Mouse (Mus musculus) ES-Bruce4 (cell line): ENCODE measurements around the gene Msh6. TPM values are rescaled to one million over a fixed set of nuclear protein-coding genes. Genes with fewer than 3 reads are reported as not detected.
A peak's percentile ranks its signal among the peaks of the same experiment; 100 is the strongest.
"Not testable (repeated sequence)": the region's sequence is repeated elsewhere in the genome, so short reads cannot be mapped to it uniquely, and the experiment has no call there.

Experiments
- H3K27ac ChIP-seq: 2 replicates; pipeline ENCODE4 v1.5.1; 2012; ENCODE audit warnings: low read length, inconsistent platforms; ENCODE audit not compliant: insufficient read depth
- H3K27me3 ChIP-seq: 2 replicates; pipeline ENCODE4 v1.6.1; 2012; ENCODE audit warnings: mild to moderate bottlenecking, low read length, inconsistent platforms; ENCODE audit not compliant: control insufficient read depth, poor library complexity, insufficient read depth, severe bottlenecking
- H3K36me3 ChIP-seq: 2 replicates; pipeline ENCODE4 v1.6.1; 2012; ENCODE audit warnings: inconsistent platforms, mild to moderate bottlenecking, low read length, moderate library complexity; ENCODE audit not compliant: control insufficient read depth, poor library complexity, insufficient read depth, severe bottlenecking
- H3K4me1 ChIP-seq: one replicate; pipeline ENCODE4 v1.8.1; 2011; ENCODE audit warnings: low read length; ENCODE audit not compliant: control insufficient read depth, insufficient read depth
- H3K4me3 ChIP-seq: 2 replicates; pipeline ENCODE4 v1.5.1; 2011; ENCODE audit warnings: low read depth, mild to moderate bottlenecking, low read length
- H3K9ac ChIP-seq: 2 replicates; pipeline ENCODE4 v1.6.1; 2012; ENCODE audit warnings: low read depth, mild to moderate bottlenecking, inconsistent platforms; ENCODE audit not compliant: poor library complexity, severe bottlenecking
- H3K9me3 ChIP-seq: replicated peaks from 2 replicates; pipeline ENCODE4 v1.6.1; 2012; ENCODE audit warnings: mild to moderate bottlenecking, low read length, inconsistent platforms; ENCODE audit not compliant: control insufficient read depth, poor library complexity, insufficient read depth, severe bottlenecking
- CTCF ChIP-seq: IDR thresholded peaks from one replicate; pipeline ENCODE4 v1.8.1; 2011; ENCODE audit warnings: low read depth, low read length
- EP300 ChIP-seq: IDR thresholded peaks from 2 replicates; pipeline ENCODE4 v1.6.1; 2011; ENCODE audit warnings: low read depth, low read length; ENCODE audit not compliant: insufficient read depth
- POLR2A ChIP-seq: IDR thresholded peaks from one replicate; pipeline ENCODE4 v1.8.1; 2011; ENCODE audit warnings: low read length; ENCODE audit not compliant: insufficient read depth
- polyA plus RNA-seq: library from polyadenylated mRNA; stranded (reverse); fragments of >200 nt; gene quantifications from 2 replicates; pipeline ENCODE4 v1.2.4, GENCODE M21; 2011; ENCODE audit warnings: low read depth; ENCODE audit not compliant: missing spikeins, insufficient read depth, insufficient read length

The Msh6 gene
- polyA plus RNA-seq: 421 and 452 TPM in 2 replicates

GRCm38 (mm10) chr17:87974629-87975228 is at the start of gene Msh6:
TSS of gene Msh6 (plus strand) at chr17:87975062.
- peaks cover 4% of the 10 kb centered on the region for H3K4me1 ChIP-seq
- TF ChIP-seq EP300 (no peak; the same call in 1 of the 2 replicates), POLR2A (peak; percentile 92), CTCF (no peak)
- no peaks in the 10 kb centered on the region for H3K27me3 ChIP-seq
- H3K9me3 ChIP-seq: no peaks in the 10 kb centered on the region
- H3K9ac ChIP-seq: peak within 1 kb of the TSS; percentile 96
- peaks cover 31% of the 10 kb centered on the region for H3K36me3 ChIP-seq
- peak within 1 kb of the TSS; percentile 99 for H3K27ac ChIP-seq
- H3K4me3 ChIP-seq: peak within 1 kb of the TSS; percentile 88

- Histone ChIP-seq H3K9me3 (no peaks in the 10 kb centered on the region; the same call in 1 of the 2 replicates), H3K36me3 (no peaks in the 10 kb centered on the region), H3K27me3 (no peaks in the 10 kb centered on the region), H3K9ac (no peak overlapping the region), H3K27ac (peak overlapping the region; percentile 76), H3K4me1 (peaks cover 12% of the 10 kb centered on the region), H3K4me3 (peak overlapping the region; percentile 5; the same call in 1 of the 2 replicates)
- TF ChIP-seq EP300 (peak; percentile 85; the same call in 1 of the 2 replicates), CTCF (no peak)
Measured at GRCm38 (mm10) chr17:87934326-87934725, 40.5 kb upstream of the Msh6 start.

GRCm38 (mm10) chr17:87934736-87935135 is 40.1 kb upstream of the Msh6 start:
- peak overlapping the region; percentile 5; the same call in 1 of the 2 replicates for H3K4me3 ChIP-seq
- H3K9me3 ChIP-seq: no peaks in the 10 kb centered on the region; the same call in 1 of the 2 replicates
- H3K36me3 ChIP-seq: no peaks in the 10 kb centered on the region
- TF ChIP-seq POLR2A (no peak), EP300 (no peak), CTCF (no peak)
- no peaks in the 10 kb centered on the region for H3K27me3 ChIP-seq
- peak overlapping the region; percentile 76 for H3K27ac ChIP-seq
- H3K4me1 ChIP-seq: peaks cover 12% of the 10 kb centered on the region
- H3K9ac ChIP-seq: no peak overlapping the region

GRCm38 (mm10) chr17:87936156-87936555 is 38.7 kb upstream of the Msh6 start:
- no peaks in the 10 kb centered on the region for H3K27me3 ChIP-seq

GRCm38 (mm10) chr17:87948965-87949584 is 25.8 kb upstream of the Msh6 start:
- H3K9ac ChIP-seq: no peak overlapping the region
- peaks cover 3% of the 10 kb centered on the region; the same call in 1 of the 2 replicates for H3K9me3 ChIP-seq
- no peaks in the 10 kb centered on the region for H3K27me3 ChIP-seq
- no peak overlapping the region for H3K4me3 ChIP-seq
- peaks cover 2% of the 10 kb centered on the region for H3K4me1 ChIP-seq
- H3K27ac ChIP-seq: no peak overlapping the region
- no peaks in the 10 kb centered on the region for H3K36me3 ChIP-seq
- TF ChIP-seq POLR2A (no peak), CTCF (peak; percentile 98), EP300 (peak; percentile 37; the same call in 1 of the 2 replicates)

More at GRCm38 (mm10) chr17:87936156-87936555, 38.7 kb upstream of the Msh6 start:
- TF ChIP-seq EP300 (no peak), CTCF (no peak), POLR2A (no peak)
- Histone ChIP-seq H3K27ac (no peak overlapping the region), H3K4me1 (peaks cover 12% of the 10 kb centered on the region), H3K36me3 (no peaks in the 10 kb centered on the region), H3K9me3 (no peaks in the 10 kb centered on the region; the same call in 1 of the 2 replicates), H3K4me3 (no peak overlapping the region), H3K9ac (no peak overlapping the region)

GRCm38 (mm10) chr17:87954618-87955124 is 20.2 kb upstream of the Msh6 start:
- H3K9me3 ChIP-seq, H3K4me3 ChIP-seq, H3K4me1 ChIP-seq, H3K36me3 ChIP-seq, H3K27me3 ChIP-seq, H3K9ac ChIP-seq, H3K27ac ChIP-seq: not testable (repeated sequence)
